Mouse (Mus musculus) bone marrow, adult 2 months (tissue): ENCODE results near the gene Tmco4.

Experiments
- CTCF ChIP-seq: fragments of 200-500 bp; IDR thresholded peaks from 2 replicates; pipeline ENCODE4 v1.5.1; 2011; ENCODE audit warnings: low read length, control low read depth; ENCODE audit not compliant: control insufficient read depth, insufficient read depth
- POLR2A ChIP-seq: fragments of 200-500 bp; IDR thresholded peaks from 2 replicates; pipeline ENCODE4 v1.6.1; 2011; ENCODE audit warnings: low read depth, mild to moderate bottlenecking, control low read depth, low read length, borderline replicate concordance; ENCODE audit not compliant: control insufficient read depth

GRCm38 (mm10) chr4:139001433-139001832, 28.7 kb downstream of the Tmco4 start:
- TF ChIP-seq POLR2A (no peak), CTCF (no peak)
